Mouse (Mus musculus) mouse embryonic stem cell (cell line): ENCODE results near the gene Olfr214.
"Not testable (repeated sequence)": the region's sequence is repeated elsewhere in the genome, so short reads cannot be mapped to it uniquely, and the experiment has no call there.

ENCODE experiments used
- in situ Hi-C, 2 experiments: fragments of 300-500 bp; cut with MboI; formaldehyde crosslinking; loops; 1 replicate in 1 of 2; 3 replicates in 1 of 2; pipeline ENCODE4 v1.14.3; 2019 to 2020; ENCODE audit warnings: low sequenced_read_pairs in 2 of 2, low pct_unique_long_range_greater_than_20kb in 1 of 2, mixed read lengths in 1 of 2; ENCODE audit not compliant: unreplicated experiment in 1 of 2

The Olfr214 gene

GRCm38 (mm10) chr6:116553935-116554334 lies at the start of gene Olfr214:
TSS of gene Olfr214 (plus strand) at chr6:116554235.
- in situ Hi-C loops = loop anchor here (25.0 kb wide), 3 partner anchors 267 to 367 kb away; partner anchors contain the start of genes Tmcc1 (in 1 of the 2) and Zfand4 (in 1 of the 2)

- in situ Hi-C loops = not testable (repeated sequence)
Measured at GRCm38 (mm10) chr6:116506302-116507003, 47.6 kb upstream of the Olfr214 start, which contains the start of gene Olfr212. TSS of gene Olfr212 (plus strand) at chr6:116506516.

- in situ Hi-C loops = no loop called here
Measured at GRCm38 (mm10) chr6:116514832-116515231, 39.2 kb upstream of the Olfr214 start.

- in situ Hi-C loops = no loop called here
Measured at GRCm38 (mm10) chr6:116538156-116538555, 15.9 kb upstream of the Olfr214 start, which contains the start of gene Olfr213. TSS of gene Olfr213 (plus strand) at chr6:116538456.

GRCm38 (mm10) chr6:116542500-116542899 lies 11.5 kb upstream of the Olfr214 start:
- in situ Hi-C loops = no loop called here

- in situ Hi-C loops = loop anchor here (25.0 kb wide), 3 partner anchors 264 to 364 kb away; partner anchors contain the start of genes Tmcc1 (in 1 of the 2) and Zfand4 (in 1 of the 2)
Measured at GRCm38 (mm10) chr6:116550841-116551240, 3.2 kb upstream of the Olfr214 start, which contains the start of gene Gm5580. TSS of gene Gm5580 (plus strand) at chr6:116551141.

GRCm38 (mm10) chr6:116554952-116555351 lies 917 bp downstream of the Olfr214 start:
- in situ Hi-C loops = loop anchor here (25.0 kb wide), 3 partner anchors 268 to 368 kb away; partner anchors contain the start of genes Tmcc1 (in 1 of the 2) and Zfand4 (in 1 of the 2)

- in situ Hi-C loops = loop anchor here (25.0 kb wide), 3 partner anchors 283 to 383 kb away; partner anchors contain the start of genes Tmcc1 (in 1 of the 2) and Zfand4 (in 1 of the 2)
Measured at GRCm38 (mm10) chr6:116569834-116570233, 15.8 kb downstream of the Olfr214 start.

GRCm38 (mm10) chr6:116584095-116584494 lies 30.1 kb downstream of the Olfr214 start, which contains the start of gene Olfr215:
TSS of gene Olfr215 (minus strand) at chr6:116584195.
- in situ Hi-C loops = no loop called here

- in situ Hi-C loops = not testable (repeated sequence)
Measured at GRCm38 (mm10) chr6:116600969-116601368, 46.9 kb downstream of the Olfr214 start.

- in situ Hi-C loops = no loop called here
Measured at GRCm38 (mm10) chr6:116607230-116607629, 53.2 kb downstream of the Olfr214 start.
